Mouse (Mus musculus) spleen, postnatal 36 days (tissue): ENCODE measurements at regions not wholly inside any gene's neighbourhood (a gene's known extent, or its start where the extent isn't known, plus 50 kb on each side); places are given as distances from the start of the nearest gene placed in this dataset.
"Not testable (repeated sequence)": the region's sequence is repeated elsewhere in the genome, so short reads cannot be mapped to it uniquely, and the experiment has no call there.

Source experiments
- DNase-seq, 2 experiments: peaks; one replicate each; pipeline ENCODE4 v3.0.0; 2022; ENCODE audit warnings: low spot score in 2 of 2, mixed read lengths in 1 of 2

GRCm38 (mm10) chr10:69044171-69044651 is 107.0 kb upstream of the Rhobtb1 start:
- no peak for DNase-seq

GRCm38 (mm10) chr10:69045275-69045674 is 106.0 kb upstream of the Rhobtb1 start:
- no peak for DNase-seq

- DNase-seq: no peak
These were observed 105.2 kb upstream of the Rhobtb1 start for GRCm38 (mm10) chr10:69046008-69046555.

GRCm38 (mm10) chr10:69078008-69078407 is 73.2 kb upstream of the Rhobtb1 start:
- DNase-seq: no peak

- DNase-seq: no peak
These were observed 65.0 kb upstream of the Rhobtb1 start for GRCm38 (mm10) chr10:69086184-69086583.

GRCm38 (mm10) chr10:69091872-69092271 is 59.4 kb upstream of the Rhobtb1 start:
- no peak for DNase-seq

GRCm38 (mm10) chr10:69100021-69100420 is 51.2 kb upstream of the Rhobtb1 start:
- DNase-seq: no peak

GRCm38 (mm10) chr10:69100742-69101141 is 50.5 kb upstream of the Rhobtb1 start:
- not testable (repeated sequence) for DNase-seq
